Comparison of ENCODE assay signal across 8 mouse cellular contexts in genomic region chr9:59660421-59660820, GRCm38 (mm10). TPM values are rescaled to one million over a fixed set of nuclear protein-coding genes. Genes with fewer than 3 reads are reported as not detected.
DNase-seq lines count a peak whose midpoint lies in the region; ATAC-seq lines count a peak whose summit lies in the region.

No protein-coding gene starts in this region.

- H3K27me3 ChIP-seq in forebrain, embryonic 10.5 days (ENCODE audit: poor library complexity, severe bottlenecking), result no peaks in the 10 kb centered on the region
- H3K27me3 ChIP-seq in hindbrain, embryonic 10.5 days (ENCODE audit: insufficient read depth, poor library complexity, severe bottlenecking), result no peaks in the 10 kb centered on the region
- no peaks in the 10 kb centered on the region for H3K27me3 ChIP-seq in limb, embryonic 12.5 days

- DNase-seq in 416B (ENCODE audit: low read depth) (peak; percentile 86), ZHBTc4 (ENCODE audit: low read depth, low spot score) (peak; percentile 21)
- DNase-seq in forebrain, embryonic 10.5 days (ENCODE audit: extremely low spot score, low spot score), result no peak
- no peak for DNase-seq in hindbrain, embryonic 10.5 days (ENCODE audit: low spot score)
- peak; percentile 88 for DNase-seq in retina, postnatal 1 day
- no peak for DNase-seq in frontal cortex, postnatal 36 days (ENCODE audit: low spot score in 2 of 2)
- DNase-seq in thymus, postnatal 10 days (ENCODE audit: low spot score in 2 of 2), result no peak

- peak overlapping the region; percentile 81 for H3K4me2 ChIP-seq in limb, embryonic 12.5 days

- no peak overlapping the region for H3K9ac ChIP-seq in limb, embryonic 12.5 days (replicated peaks)

- peaks cover 75% of the 10 kb centered on the region for H3K36me3 ChIP-seq in forebrain, embryonic 10.5 days (replicated peaks)
- peaks cover 69% of the 10 kb centered on the region for H3K36me3 ChIP-seq in hindbrain, embryonic 10.5 days
- peaks cover 56% of the 10 kb centered on the region for H3K36me3 ChIP-seq in limb, embryonic 12.5 days

- WGBS in forebrain, embryonic 10.5 days, result 62% methylated on average over 10 of the region's 10 CpGs
- 68% methylated on average over 10 of the region's 10 CpGs for WGBS in hindbrain, embryonic 10.5 days
- 61% methylated on average over 10 of the region's 10 CpGs for WGBS in limb, embryonic 12.5 days

- peak overlapping the region; percentile 92 for H3K4me3 ChIP-seq in forebrain, embryonic 10.5 days
- H3K4me3 ChIP-seq in hindbrain, embryonic 10.5 days, result peak overlapping the region; percentile 95
- no peak overlapping the region for H3K4me3 ChIP-seq in limb, embryonic 12.5 days (replicated peaks)

- no peak for ATAC-seq in limb, embryonic 12.5 days (ENCODE audit: insufficient number of reproducible peaks, insufficient read depth, low FRiP score, low TSS enrichment, low read depth)

- no peaks in the 10 kb centered on the region for H3K9me3 ChIP-seq in forebrain, embryonic 10.5 days
- no peaks in the 10 kb centered on the region for H3K9me3 ChIP-seq in hindbrain, embryonic 10.5 days
- H3K9me3 ChIP-seq in limb, embryonic 12.5 days, result no peaks in the 10 kb centered on the region

- peak overlapping the region; percentile 100 for H3K27ac ChIP-seq in forebrain, embryonic 10.5 days
- peak overlapping the region; percentile 100 for H3K27ac ChIP-seq in hindbrain, embryonic 10.5 days
- H3K27ac ChIP-seq in limb, embryonic 12.5 days, result 0 out of 2 replicates have a peak overlapping the region, but pooled peaks have one; percentile 24

- peaks cover 68% of the 10 kb centered on the region for H3K4me1 ChIP-seq in forebrain, embryonic 10.5 days
- peaks cover 65% of the 10 kb centered on the region for H3K4me1 ChIP-seq in hindbrain, embryonic 10.5 days (replicated peaks)
- peaks cover 44% of the 10 kb centered on the region for H3K4me1 ChIP-seq in limb, embryonic 12.5 days (replicated peaks)

RNA-seq across cellular contexts. Expression of gene Pkm, which starts 4.3 kb away (rescaled TPM):
- 3,207 and 3,346 TPM in 2 replicates for polyA plus RNA-seq in forebrain, embryonic 10.5 days (2016; fragmentation: Nextera tagmentation; extraction: Ambion mirVana)
- 2,690 and 3,190 TPM in 2 replicates for polyA plus RNA-seq in hindbrain, embryonic 10.5 days (2016; fragmentation: Nextera tagmentation; extraction: Ambion mirVana)
- polyA plus RNA-seq in limb, embryonic 12.5 days (2016; fragmentation: Nextera tagmentation; extraction: Ambion mirVana), result 1,583 and 1,668 TPM in 2 replicates

RNA-seq across cellular contexts. Expression of gene Gramd2, which starts 19.5 kb away (rescaled TPM):
- polyA plus RNA-seq in forebrain, embryonic 10.5 days (2016; fragmentation: Nextera tagmentation; extraction: Ambion mirVana), result 0.22 and 0.46 TPM in 2 replicates
- 0.14 and 0.46 TPM in 2 replicates for polyA plus RNA-seq in hindbrain, embryonic 10.5 days (2016; fragmentation: Nextera tagmentation; extraction: Ambion mirVana)
- polyA plus RNA-seq in limb, embryonic 12.5 days (2016; fragmentation: Nextera tagmentation; extraction: Ambion mirVana), result 0.24 and 0.88 TPM in 2 replicates

RNA-seq across cellular contexts. Expression of gene Parp6, which starts 43.3 kb away (rescaled TPM):
- polyA plus RNA-seq in forebrain, embryonic 10.5 days (2016; fragmentation: Nextera tagmentation; extraction: Ambion mirVana), result 34.1 and 41.6 TPM in 2 replicates
- polyA plus RNA-seq in hindbrain, embryonic 10.5 days (2016; fragmentation: Nextera tagmentation; extraction: Ambion mirVana), result 59.1 and 101 TPM in 2 replicates
- polyA plus RNA-seq in limb, embryonic 12.5 days (2016; fragmentation: Nextera tagmentation; extraction: Ambion mirVana), result 29.7 and 31.1 TPM in 2 replicates

Comparison
In these comparisons a context has a peak if more than half of its experiments do, and no peak if none do; other contexts are left out.
1. DNase-seq: peak in 416B (single experiment), ZHBTc4 (single experiment) and retina, postnatal 1 day (single experiment); none in forebrain, embryonic 10.5 days (single experiment), hindbrain, embryonic 10.5 days (single experiment), frontal cortex, postnatal 36 days (0 of 2) and thymus, postnatal 10 days (0 of 2).
2. H3K27ac ChIP-seq: peak in every context shown above with its lines; median percentile 100 in forebrain, embryonic 10.5 days; 100 in hindbrain, embryonic 10.5 days; 24 in limb, embryonic 12.5 days.